Mouse (Mus musculus): ENCODE data around the gene Stox2. TPM values are rescaled to one million over a fixed set of nuclear protein-coding genes. Genes with fewer than 3 reads are reported as not detected.

The Stox2 gene
- polyA plus RNA-seq, 1 experiment from 2014 or later, result 2.6 TPM

GRCm38 (mm10) chr8:47268931-47269330, 177.2 kb downstream of the Stox2 start:
- Histone ChIP-seq H3K9ac (ENCODE audit: low read depth, low read length) (no peak overlapping the region), H3K9me3 (ENCODE audit: control insufficient read depth, low read length) (no peaks in the 10 kb centered on the region), H3K27ac (ENCODE audit: low read depth, low read length) (no peak overlapping the region), H3K4me3 (ENCODE audit: low read depth, low read length) (no peak overlapping the region), H3K4me2 (no peak overlapping the region), H3K27me3 (replicated peaks; ENCODE audit: control insufficient read depth, insufficient read depth, low read length) (no peaks in the 10 kb centered on the region), H3K36me3 (ENCODE audit: control insufficient read depth, insufficient read depth, low read length) (no peaks in the 10 kb centered on the region), H3K4me1 (replicated peaks; ENCODE audit: control insufficient read depth, insufficient read depth, low read length) (no peaks in the 10 kb centered on the region)
- no peak for DNase-seq (ENCODE audit: low spot score)
- no peak for ATAC-seq (replicated peaks; ENCODE audit: low FRiP score)
- WGBS, result 73% methylated on average over 6 of the region's 6 CpGs

GRCm38 (mm10) chr8:47268062-47268822, 177.9 kb downstream of the Stox2 start:
- ATAC-seq (replicated peaks; ENCODE audit: low FRiP score), result 0 out of 2 replicates have a peak, but pooled peaks have one; percentile 20

GRCm38 (mm10) chr8:47263070-47263843, 182.9 kb downstream of the Stox2 start:
- no peak overlapping the region for H3K9ac ChIP-seq (ENCODE audit: low read depth, low read length)
- H3K9me3 ChIP-seq (ENCODE audit: control insufficient read depth, low read length), result no peaks in the 10 kb centered on the region
- no peaks in the 10 kb centered on the region for H3K36me3 ChIP-seq (ENCODE audit: control insufficient read depth, insufficient read depth, low read length)
- H3K4me2 ChIP-seq, result no peak overlapping the region
- ATAC-seq (replicated peaks; ENCODE audit: low FRiP score) (no peak), DNase-seq (ENCODE audit: low spot score) (no peak)
- no peaks in the 10 kb centered on the region for H3K4me1 ChIP-seq (replicated peaks; ENCODE audit: control insufficient read depth, insufficient read depth, low read length)
- 81% methylated on average over 17 of the region's 17 CpGs for WGBS
- no peak overlapping the region for H3K4me3 ChIP-seq (ENCODE audit: low read depth, low read length)
- H3K27ac ChIP-seq (ENCODE audit: low read depth, low read length), result no peak overlapping the region
- H3K27me3 ChIP-seq (replicated peaks; ENCODE audit: control insufficient read depth, insufficient read depth, low read length), result no peaks in the 10 kb centered on the region

More at GRCm38 (mm10) chr8:47268062-47268822, 177.9 kb downstream of the Stox2 start:
- Histone ChIP-seq H3K27ac (ENCODE audit: low read depth, low read length) (no peak overlapping the region), H3K9me3 (ENCODE audit: control insufficient read depth, low read length) (no peaks in the 10 kb centered on the region), H3K36me3 (ENCODE audit: control insufficient read depth, insufficient read depth, low read length) (no peaks in the 10 kb centered on the region), H3K4me3 (ENCODE audit: low read depth, low read length) (no peak overlapping the region), H3K9ac (ENCODE audit: low read depth, low read length) (no peak overlapping the region), H3K27me3 (replicated peaks; ENCODE audit: control insufficient read depth, insufficient read depth, low read length) (no peaks in the 10 kb centered on the region), H3K4me2 (no peak overlapping the region), H3K4me1 (replicated peaks; ENCODE audit: control insufficient read depth, insufficient read depth, low read length) (no peaks in the 10 kb centered on the region)
- WGBS, result 55% methylated on average over 21 of the region's 21 CpGs
- DNase-seq (ENCODE audit: low spot score), result no peak

GRCm38 (mm10) chr8:47260751-47261474, 185.2 kb downstream of the Stox2 start:
- no peak for DNase-seq (ENCODE audit: low spot score)
- Histone ChIP-seq H3K9me3 (ENCODE audit: control insufficient read depth, low read length) (no peaks in the 10 kb centered on the region), H3K4me1 (replicated peaks; ENCODE audit: control insufficient read depth, insufficient read depth, low read length) (no peaks in the 10 kb centered on the region), H3K4me2 (no peak overlapping the region), H3K27ac (ENCODE audit: low read depth, low read length) (no peak overlapping the region), H3K9ac (ENCODE audit: low read depth, low read length) (no peak overlapping the region), H3K36me3 (ENCODE audit: control insufficient read depth, insufficient read depth, low read length) (no peaks in the 10 kb centered on the region), H3K27me3 (replicated peaks; ENCODE audit: control insufficient read depth, insufficient read depth, low read length) (no peaks in the 10 kb centered on the region), H3K4me3 (ENCODE audit: low read depth, low read length) (no peak overlapping the region)
- 55% methylated on average over 12 of the region's 12 CpGs for WGBS
- ATAC-seq (replicated peaks; ENCODE audit: low FRiP score), result no peak

GRCm38 (mm10) chr8:47250832-47251231, 195.3 kb downstream of the Stox2 start:
- H3K4me3 ChIP-seq (ENCODE audit: low read depth, low read length), result no peak overlapping the region
- no peak overlapping the region for H3K9ac ChIP-seq (ENCODE audit: low read depth, low read length)
- no peaks in the 10 kb centered on the region for H3K9me3 ChIP-seq (ENCODE audit: control insufficient read depth, low read length)
- H3K4me2 ChIP-seq, result no peak overlapping the region
- ATAC-seq (replicated peaks; ENCODE audit: low FRiP score) (no peak), DNase-seq (ENCODE audit: low spot score) (no peak)
- H3K27ac ChIP-seq (ENCODE audit: low read depth, low read length), result no peak overlapping the region
- no peaks in the 10 kb centered on the region for H3K4me1 ChIP-seq (replicated peaks; ENCODE audit: control insufficient read depth, insufficient read depth, low read length)
- WGBS, result 69% methylated on average over 3 of the region's 4 CpGs
- no peaks in the 10 kb centered on the region for H3K27me3 ChIP-seq (replicated peaks; ENCODE audit: control insufficient read depth, insufficient read depth, low read length)
- H3K36me3 ChIP-seq (ENCODE audit: control insufficient read depth, insufficient read depth, low read length), result no peaks in the 10 kb centered on the region

- DNase-seq (ENCODE audit: low spot score) (no peak), ATAC-seq (replicated peaks; ENCODE audit: low FRiP score) (no peak)
- whole genome bisulfite sequencing, result 80% methylated on average over 4 of the region's 4 CpGs
- Histone ChIP-seq H3K36me3 (ENCODE audit: control insufficient read depth, insufficient read depth, low read length) (no peaks in the 10 kb centered on the region), H3K4me2 (no peak overlapping the region), H3K4me1 (replicated peaks; ENCODE audit: control insufficient read depth, insufficient read depth, low read length) (0 out of 2 replicates have a peak, but pooled peaks cover 3% of the 10 kb centered on the region), H3K27ac (ENCODE audit: low read depth, low read length) (no peak overlapping the region), H3K9ac (ENCODE audit: low read depth, low read length) (no peak overlapping the region), H3K9me3 (ENCODE audit: control insufficient read depth, low read length) (no peaks in the 10 kb centered on the region), H3K27me3 (replicated peaks; ENCODE audit: control insufficient read depth, insufficient read depth, low read length) (no peaks in the 10 kb centered on the region), H3K4me3 (ENCODE audit: low read depth, low read length) (no peak overlapping the region)
These were observed 201.0 kb downstream of the Stox2 start for GRCm38 (mm10) chr8:47245116-47245515.

GRCm38 (mm10) chr8:47244202-47244601, 202.0 kb downstream of the Stox2 start:
- Histone ChIP-seq H3K4me1 (replicated peaks; ENCODE audit: control insufficient read depth, insufficient read depth, low read length) (0 out of 2 replicates have a peak, but pooled peaks cover 3% of the 10 kb centered on the region), H3K27me3 (replicated peaks; ENCODE audit: control insufficient read depth, insufficient read depth, low read length) (no peaks in the 10 kb centered on the region), H3K4me3 (ENCODE audit: low read depth, low read length) (no peak overlapping the region), H3K36me3 (ENCODE audit: control insufficient read depth, insufficient read depth, low read length) (no peaks in the 10 kb centered on the region), H3K9ac (ENCODE audit: low read depth, low read length) (no peak overlapping the region), H3K4me2 (no peak overlapping the region), H3K9me3 (ENCODE audit: control insufficient read depth, low read length) (no peaks in the 10 kb centered on the region), H3K27ac (ENCODE audit: low read depth, low read length) (no peak overlapping the region)
- 89% methylated on average over 15 of the region's 15 CpGs for WGBS
- no peak for DNase-seq (ENCODE audit: low spot score)
- no peak for ATAC-seq (replicated peaks; ENCODE audit: low FRiP score)

- no peaks in the 10 kb centered on the region for H3K36me3 ChIP-seq (ENCODE audit: control insufficient read depth, insufficient read depth, low read length)
- WGBS, result 73% methylated on average over 12 of the region's 12 CpGs
- 0 out of 2 replicates have a peak, but pooled peaks cover 3% of the 10 kb centered on the region for H3K4me1 ChIP-seq (replicated peaks; ENCODE audit: control insufficient read depth, insufficient read depth, low read length)
- no peak overlapping the region for H3K4me3 ChIP-seq (ENCODE audit: low read depth, low read length)
- H3K27me3 ChIP-seq (replicated peaks; ENCODE audit: control insufficient read depth, insufficient read depth, low read length), result no peaks in the 10 kb centered on the region
- ATAC-seq (replicated peaks; ENCODE audit: low FRiP score) (no peak), DNase-seq (ENCODE audit: low spot score) (no peak)
- H3K9ac ChIP-seq (ENCODE audit: low read depth, low read length), result no peak overlapping the region
- H3K9me3 ChIP-seq (ENCODE audit: control insufficient read depth, low read length), result no peaks in the 10 kb centered on the region
- no peak overlapping the region for H3K4me2 ChIP-seq
- H3K27ac ChIP-seq (ENCODE audit: low read depth, low read length), result no peak overlapping the region
These were observed 202.5 kb downstream of the Stox2 start for GRCm38 (mm10) chr8:47243631-47244030.
